Mouse (Mus musculus) liver, embryonic 14.5 days (tissue): Measurements from ENCODE around the gene Ldb3.

Experiments
- CTCF ChIP-seq: IDR thresholded peaks from 2 replicates; pipeline ENCODE4 v1.5.1; 2016; ENCODE audit warnings: antibody characterized with exemption, low read depth, control low read depth
- EP300 ChIP-seq: IDR thresholded peaks from 2 replicates; pipeline ENCODE4 v1.6.1; 2016; ENCODE audit warnings: antibody characterized with exemption, low read depth

DNA sequence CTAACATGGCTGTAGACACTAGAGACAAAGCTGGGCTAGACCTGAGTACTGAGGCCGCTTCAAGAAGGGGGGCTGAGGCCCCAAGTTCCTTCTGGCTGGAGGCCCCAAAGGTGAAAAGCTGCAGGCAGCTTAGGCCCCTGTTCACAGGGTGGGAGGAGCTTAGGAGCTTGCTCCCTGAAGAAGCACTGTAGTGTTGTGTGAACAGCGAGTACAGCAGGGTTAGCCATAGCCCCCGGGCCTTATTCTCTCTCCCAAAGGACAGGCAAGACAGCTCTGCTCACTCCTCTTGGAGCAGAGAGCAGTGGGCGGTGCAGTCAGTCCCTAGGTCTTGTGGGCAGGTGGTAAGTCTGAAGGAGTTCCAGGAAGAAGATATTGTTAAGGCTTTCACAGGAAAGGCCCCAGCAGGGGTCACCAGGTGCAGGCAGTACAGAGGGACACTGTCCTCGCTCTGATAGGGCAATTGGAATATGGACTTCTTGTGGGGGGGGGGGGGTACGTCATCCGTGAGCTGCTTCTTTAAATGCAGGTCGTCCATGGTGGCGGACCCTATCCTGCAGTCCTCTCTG lies 15.1 kb downstream of the Ldb3 start:
- no peak for TF ChIP-seq CTCF
- no peak for TF ChIP-seq EP300
